Mouse (Mus musculus) heart, adult 2 months (tissue): Measurements from ENCODE around the gene Slc48a1. TPM values are rescaled to one million over a fixed set of nuclear protein-coding genes. Genes with fewer than 3 reads are reported as not detected.

ENCODE experiments used
- DNase-seq, 2 experiments: peaks; one replicate each; pipeline ENCODE4 v3.0.0; 2021
- H3K27ac ChIP-seq: fragments of 200-600 bp; 2 replicates; pipeline ENCODE4 v1.8.1; 2022
- H3K27me3 ChIP-seq: fragments of 200-500 bp; 2 replicates; pipeline ENCODE4 v1.6.1; 2012; ENCODE audit warnings: mild to moderate bottlenecking, low read length, inconsistent platforms, mixed read lengths; ENCODE audit not compliant: control insufficient read depth, insufficient read depth
- H3K36me3 ChIP-seq: fragments of 200-500 bp; 2 replicates; pipeline ENCODE4 v1.6.1; 2012; ENCODE audit warnings: low read length, inconsistent platforms; ENCODE audit not compliant: control insufficient read depth, insufficient read depth
- H3K4me1 ChIP-seq: fragments of 200-500 bp; 2 replicates; pipeline ENCODE4 v1.6.1; 2011; ENCODE audit warnings: low read length; ENCODE audit not compliant: control insufficient read depth, insufficient read depth
- H3K4me3 ChIP-seq: fragments of 200-600 bp; 2 replicates; pipeline ENCODE4 v1.8.1; 2022
- H3K79me2 ChIP-seq: fragments of 200-500 bp; replicated peaks from 2 replicates; pipeline ENCODE4 v1.6.1; 2012; ENCODE audit warnings: mild to moderate bottlenecking, inconsistent platforms, low read length, moderate library complexity, mixed read lengths; ENCODE audit not compliant: control insufficient read depth, insufficient read depth
- H3K9ac ChIP-seq: fragments of 200-500 bp; 2 replicates; pipeline ENCODE4 v1.6.1; 2012; ENCODE audit warnings: low read depth, mild to moderate bottlenecking, control low read depth, inconsistent platforms, low read length, mixed read lengths
- CTCF ChIP-seq: fragments of 200-600 bp; IDR thresholded peaks from 2 replicates; pipeline ENCODE4 v1.8.1; 2022; ENCODE audit warnings: antibody characterized with exemption, mild to moderate bottlenecking, moderate library complexity
- EP300 ChIP-seq: fragments of 200-500 bp; IDR thresholded peaks from 2 replicates; pipeline ENCODE4 v1.6.1; 2011; ENCODE audit warnings: low read depth, low read length, control low read depth; ENCODE audit not compliant: insufficient read depth
- POLR2A ChIP-seq: fragments of 200-500 bp; IDR thresholded peaks from 2 replicates; pipeline ENCODE4 v1.6.1; 2011; ENCODE audit warnings: mild to moderate bottlenecking, low read depth, low read length, control low read depth; ENCODE audit not compliant: insufficient read depth
- WGBS: fragments of 180-500 bp; shearing (Covaris S2); methylation state at CpG from one replicate; pipeline ENCODE4 v1.1.7; 2018; 5-methylcytosine and 5-hydroxymethylcytosine counted together
- intact Hi-C: fragments of 180-260 bp; cut with DNase I; formaldehyde crosslinking; loops from one replicate; pipeline ENCODE4 v1.15.1; 2025
- polyA plus RNA-seq: library from polyadenylated mRNA; depleted of rRNA; stranded (reverse); fragments of >200 nt; gene quantifications from 2 replicates; pipeline ENCODE4 v1.2.3, GENCODE M21; 2012
- total RNA-seq, 2 experiments: library from RNA; stranded (reverse); gene quantifications; 2 replicates each; pipeline ENCODE4 v1.2.3; 2021

Slc48a1 gene
- total and polyA plus RNA-seq, 3 experiments: 72.7 to 85.3 (median 73.0) TPM

- TF ChIP-seq POLR2A (no peak), CTCF (no peak), EP300 (no peak)
- Histone ChIP-seq H3K79me2 (no peaks in the 10 kb centered on the region), H3K27ac (peak overlapping the region; percentile 78), H3K27me3 (no peaks in the 10 kb centered on the region), H3K4me1 (peaks cover 30% of the 10 kb centered on the region), H3K36me3 (no peaks in the 10 kb centered on the region), H3K9ac (peak overlapping the region; percentile 93), H3K4me3 (peak overlapping the region; percentile 97)
- no peak for DNase-seq
- WGBS: 4% methylated on average over 45 of the region's 45 CpGs
- intact Hi-C loops: loop anchor here (1.0 to 5.0 kb wide), 4 partner anchors 65 to 178 kb away; partner anchors contain the start of gene Tmem106c
Measured at GRCm38 (mm10) chr15:97784561-97785161, 6.3 kb downstream of the Slc48a1 start.

- no peak for TF ChIP-seq POLR2A
- TF ChIP-seq CTCF: 0 out of 2 replicates have a peak, but pooled peaks have one; percentile 10
- peak; percentile 68; the same call in 1 of the 2 replicates for TF ChIP-seq EP300
- Histone ChIP-seq H3K36me3 (no peaks in the 10 kb centered on the region), H3K79me2 (no peaks in the 10 kb centered on the region), H3K27ac (peak overlapping the region; percentile 36), H3K4me1 (peaks cover 31% of the 10 kb centered on the region), H3K9ac (no peak overlapping the region), H3K27me3 (no peaks in the 10 kb centered on the region), H3K4me3 (no peak overlapping the region)
- intact Hi-C loops: loop anchor here (5.0 kb wide), 1 partner anchor 176 kb away; the partner anchor contains the start of gene Tmem106c
- 55% methylated on average over 9 of the region's 9 CpGs for WGBS
- DNase-seq: peak; percentile 51 to 75
Measured at GRCm38 (mm10) chr15:97785731-97786411, 7.6 kb downstream of the Slc48a1 start.

GRCm38 (mm10) chr15:97786412-97787112, 8.2 kb downstream of the Slc48a1 start:
- no peaks in the 10 kb centered on the region for H3K27me3 ChIP-seq
- TF ChIP-seq EP300 (0 out of 2 replicates have a peak, but pooled peaks have one; percentile 16), POLR2A (no peak)
- H3K9ac ChIP-seq: peak overlapping the region; percentile 6; the same call in 1 of the 2 replicates
- H3K4me3 ChIP-seq: no peak overlapping the region
- H3K27ac ChIP-seq: peak overlapping the region; percentile 36
- H3K79me2 ChIP-seq: no peaks in the 10 kb centered on the region
- intact Hi-C loops: loop anchor here (5.0 kb wide), 1 partner anchor 176 kb away; the partner anchor contains the start of gene Tmem106c
- no peaks in the 10 kb centered on the region for H3K36me3 ChIP-seq
- peaks cover 31% of the 10 kb centered on the region for H3K4me1 ChIP-seq
- peak in 1 of 2 experiments; percentile 43 for DNase-seq
- 53% methylated on average over 10 of the region's 10 CpGs for whole genome bisulfite sequencing

GRCm38 (mm10) chr15:97787148-97787798, 9.0 kb downstream of the Slc48a1 start:
- Histone ChIP-seq H3K9ac (0 out of 2 replicates have a peak overlapping the region, but pooled peaks have one; percentile 5), H3K79me2 (no peaks in the 10 kb centered on the region), H3K36me3 (no peaks in the 10 kb centered on the region), H3K4me1 (peaks cover 30% of the 10 kb centered on the region), H3K27me3 (no peaks in the 10 kb centered on the region), H3K4me3 (no peak overlapping the region), H3K27ac (peak overlapping the region; percentile 36)
- 61% methylated on average over 7 of the region's 7 CpGs for WGBS
- intact Hi-C loops: loop anchor here (5.0 kb wide), 1 partner anchor 175 kb away; the partner anchor contains the start of gene Tmem106c
- peak in 1 of 2 experiments; percentile 28 for DNase-seq
- TF ChIP-seq EP300 (no peak), POLR2A (no peak), CTCF (no peak)

GRCm38 (mm10) chr15:97787799-97788667, 9.7 kb downstream of the Slc48a1 start:
- peaks cover 26% of the 10 kb centered on the region for H3K4me1 ChIP-seq
- 52% methylated on average over 19 of the region's 19 CpGs for WGBS
- H3K9ac ChIP-seq: no peak overlapping the region
- H3K36me3 ChIP-seq: no peaks in the 10 kb centered on the region
- TF ChIP-seq EP300: no peak
- TF ChIP-seq POLR2A: peak; percentile 40; the same call in 1 of the 2 replicates
- H3K27ac ChIP-seq: peak overlapping the region; percentile 36
- H3K27me3 ChIP-seq: no peaks in the 10 kb centered on the region
- H3K79me2 ChIP-seq: no peaks in the 10 kb centered on the region
- intact Hi-C loops: loop anchor here (5.0 kb wide), 1 partner anchor 174 kb away; the partner anchor contains the start of gene Tmem106c
- H3K4me3 ChIP-seq: no peak overlapping the region
- peak in 1 of 2 experiments; percentile 33 for DNase-seq
